ENCODE assay signal across 10 mouse cellular contexts in genomic region chr2:132102505-132103130, GRCm38 (mm10). TPM values are rescaled to one million over a fixed set of nuclear protein-coding genes. Genes with fewer than 3 reads are reported as not detected.
DNase-seq lines count a peak whose midpoint lies in the region; ATAC-seq and TF ChIP-seq lines count a peak whose summit lies in the region.
"Had no signal": no experiment of that assay in that cellular context is flagged by ENCODE, and none has a peak within 500 bp of the region (broad histone marks: within the 10 kb centered on the region; RNA-seq: fewer than 3 reads in every experiment).

No protein-coding gene starts in this region.

- no peak for TF ChIP-seq POLR2A in myocyte (IDR thresholded peaks at IDR 0.05; ENCODE audit: insufficient read length, low read depth)

- peak; percentile 29 for DNase-seq in kidney, adult 18-20 months
- no peak for DNase-seq in kidney, postnatal 10 days
- DNase-seq in limb, embryonic 10.5 days (ENCODE audit: low spot score), result no peak
- no peak for DNase-seq in right cerebral cortex, adult 2 months (ENCODE audit: low spot score in 2 of 2)
- DNase-seq in midbrain, embryonic 10.5 days (ENCODE audit: low spot score), result no peak
- no peak for DNase-seq in frontal cortex, postnatal 25 days (ENCODE audit: low spot score in 2 of 2)

- peak overlapping the region; percentile 91 for H3K4me2 ChIP-seq in myocyte (ENCODE audit: low read depth)
- H3K4me2 ChIP-seq: midbrain, embryonic 12.5 days had no signal

- peak; percentile 83 for ATAC-seq in common myeloid progenitor, adult 5-6 weeks (replicated peaks; ENCODE audit: low read depth, poor library complexity, severe bottlenecking)
- ATAC-seq: Patski had no signal

- no peaks in the 10 kb centered on the region for H3K27me3 ChIP-seq in limb, embryonic 10.5 days (ENCODE audit: low read depth, poor library complexity, severe bottlenecking)
- H3K27me3 ChIP-seq in myocyte (ENCODE audit: control insufficient read depth, insufficient read depth, insufficient read length), result no peaks in the 10 kb centered on the region
- no peaks in the 10 kb centered on the region for H3K27me3 ChIP-seq in midbrain, embryonic 10.5 days (ENCODE audit: low read depth, poor library complexity, severe bottlenecking)
- H3K27me3 ChIP-seq: midbrain, embryonic 12.5 days; Patski had no signal

- peaks cover 30% of the 10 kb centered on the region for H3K4me1 ChIP-seq in limb, embryonic 10.5 days
- H3K4me1 ChIP-seq in midbrain, embryonic 10.5 days, result peaks cover 12% of the 10 kb centered on the region

- no peak overlapping the region for H3K4me3 ChIP-seq in limb, embryonic 10.5 days
- no peak overlapping the region for H3K4me3 ChIP-seq in myocyte
- no peak overlapping the region for H3K4me3 ChIP-seq in midbrain, embryonic 10.5 days
- H3K4me3 ChIP-seq: midbrain, embryonic 12.5 days had no signal

- no peaks in the 10 kb centered on the region for H3K9me3 ChIP-seq in limb, embryonic 10.5 days (replicated peaks)
- H3K9me3 ChIP-seq in midbrain, embryonic 10.5 days (replicated peaks), result no peaks in the 10 kb centered on the region
- H3K9me3 ChIP-seq: midbrain, embryonic 12.5 days had no signal

- H3K27ac ChIP-seq in limb, embryonic 10.5 days, result peak overlapping the region; percentile 20; the same call in 1 of the 2 replicates
- H3K27ac ChIP-seq in midbrain, embryonic 10.5 days (replicated peaks), result no peak overlapping the region
- H3K27ac ChIP-seq: midbrain, embryonic 12.5 days had no signal

- H3K79me2 ChIP-seq in myocyte (ENCODE audit: control insufficient read depth, insufficient read depth), result peaks cover 61% of the 10 kb centered on the region

- no peak overlapping the region for H3ac ChIP-seq in myocyte (ENCODE audit: control insufficient read depth, insufficient read length)

- peaks cover 16% of the 10 kb centered on the region for H3K36me3 ChIP-seq in limb, embryonic 10.5 days
- H3K36me3 ChIP-seq in myocyte (ENCODE audit: control insufficient read depth, insufficient read depth), result peaks cover 5% of the 10 kb centered on the region
- H3K36me3 ChIP-seq in midbrain, embryonic 10.5 days, result peaks cover 23% of the 10 kb centered on the region

- WGBS in limb, embryonic 10.5 days, result 77% methylated on average over 10 of the region's 10 CpGs
- WGBS in midbrain, embryonic 10.5 days, result 80% methylated on average over 10 of the region's 10 CpGs

TF ChIP-seq in myocyte, 11 proteins besides CTCF, POLR2A, EP300 and RAD21:
- TF ChIP-seq MAX (IDR thresholded peaks at IDR 0.05; ENCODE audit: low read depth), result no peak
- no peak for TF ChIP-seq E2F4 (IDR thresholded peaks at IDR 0.05; ENCODE audit: insufficient read depth)
- TF ChIP-seq USF1 (IDR thresholded peaks at IDR 0.05; ENCODE audit: low read depth), result peak; percentile 74

RNA-seq across cellular contexts. Expression of gene Slc23a2, which starts 42.3 kb away (rescaled TPM):
- 8.2 and 22.5 TPM in 2 replicates for total RNA-seq in common myeloid progenitor, adult 5-6 weeks (2017)
- 8.1 and 9.8 TPM in 2 replicates for polyA plus RNA-seq in limb, embryonic 10.5 days (2016; fragmentation: Nextera tagmentation; extraction: Ambion mirVana)
- 14.5 TPM for polyA plus RNA-seq in myocyte (2012; fragmentation: generic; extraction: Trizol)
- 8.8 and 9.0 TPM in 2 replicates for polyA plus RNA-seq in midbrain, embryonic 10.5 days (2016; fragmentation: Nextera tagmentation; extraction: Ambion mirVana)
